Mouse (Mus musculus) stomach, postnatal 0 days (tissue): Measurements from ENCODE around the gene Gm16181.

ENCODE experiments used
- CTCF ChIP-seq: IDR thresholded peaks from 2 replicates; pipeline ENCODE4 v1.5.1; 2016; ENCODE audit warnings: antibody characterized with exemption, low read depth, mild to moderate bottlenecking, moderate library complexity
- EP300 ChIP-seq: optimal IDR thresholded peaks from 2 replicates; pipeline ENCODE3; 2016; ENCODE audit warnings: antibody characterized with exemption

DNA sequence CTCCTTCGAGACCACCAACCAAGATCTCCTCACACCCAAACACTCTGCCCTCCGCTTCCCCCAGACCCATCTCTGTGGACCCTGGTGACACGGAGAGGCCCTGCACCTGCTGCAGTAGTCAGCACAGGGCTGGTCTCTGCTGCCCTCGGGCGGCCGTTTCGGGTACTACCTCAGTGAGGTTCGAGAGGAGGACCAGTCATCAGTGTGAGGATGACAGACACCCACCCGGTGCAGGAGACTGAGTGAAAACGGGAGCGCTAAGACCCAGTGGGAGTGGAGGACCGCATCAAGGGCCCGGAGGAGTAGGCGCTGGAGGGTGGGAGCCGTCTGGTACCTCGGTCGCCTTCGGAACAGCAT lies 15.7 kb downstream of the Gm16181 start:
- TF ChIP-seq CTCF (peak; percentile 100), EP300 (no peak)
